Mouse (Mus musculus): ENCODE data around the gene Olfr1344. TPM values are rescaled to one million over a fixed set of nuclear protein-coding genes. Genes with fewer than 3 reads are reported as not detected.
"Not testable (repeated sequence)": the region's sequence is repeated elsewhere in the genome, so short reads cannot be mapped to it uniquely, and the experiment has no call there.

Gene Olfr1344
- polyA plus RNA-seq, 1 experiment from 2014 or later, result not detected

GRCm38 (mm10) chr7:6477633-6478032 is 39.1 kb downstream of the Olfr1344 start:
- H3K27ac ChIP-seq; H3K36me3 ChIP-seq (ENCODE audit: inconsistent target); H3K79me2 ChIP-seq (ENCODE audit: inconsistent target); H3K4me3 ChIP-seq (ENCODE audit: inconsistent target): not testable (repeated sequence)
- WGBS (ENCODE audit: missing documents), result no CpG with 5 or more reads among the region's 2 CpGs

GRCm38 (mm10) chr7:6486841-6487240 is 48.4 kb downstream of the Olfr1344 start, which contains the start of gene Olfr5:
Olfr5 (minus strand) TSS chr7:6486941.
- Histone ChIP-seq H3K79me2 (ENCODE audit: inconsistent target) (no peaks in the 10 kb centered on the region), H3K4me3 (ENCODE audit: inconsistent target) (no peak within 1 kb of the TSS), H3K36me3 (ENCODE audit: inconsistent target) (no peaks in the 10 kb centered on the region), H3K27ac (no peak within 1 kb of the TSS)
- 17% methylated on average over 2 of the region's 2 CpGs for WGBS (ENCODE audit: missing documents)

Other genes starting within 250 kb of the Olfr1344 start
- not detected in 3 replicates for gene Galp, start 241.6 kb upstream of the Olfr1344 start, polyA plus RNA-seq (2018)
- gene Zscan5b, start 216.4 kb upstream of the Olfr1344 start, polyA plus RNA-seq (2018), result not detected in 3 replicates
- not detected in 3 replicates for gene Epp13, start 186.0 kb upstream of the Olfr1344 start, polyA plus RNA-seq (2018)
- gene Zfp667, start 152.1 kb upstream of the Olfr1344 start, polyA plus RNA-seq (2018), result 1.4 to 1.9 TPM (median 1.7 TPM) in 3 replicates
- gene Zfp583, start 107.4 kb upstream of the Olfr1344 start, polyA plus RNA-seq (2018), result 1.3 to 3.0 TPM (median 1.3 TPM) in 3 replicates
- gene Gm3854, start 94.9 kb upstream of the Olfr1344 start, polyA plus RNA-seq (2018), result 0.07 TPM in 1 of 3 replicates, not detected in the others
- gene Zfp78, start 75.4 kb upstream of the Olfr1344 start, polyA plus RNA-seq (2018), result 1.2 to 3.1 TPM (median 1.7 TPM) in 3 replicates
- gene Zfp28, start 55.4 kb upstream of the Olfr1344 start, polyA plus RNA-seq (2018), result 6.1 to 7.1 TPM (median 6.9 TPM) in 3 replicates
- gene Smim17, start 40.0 kb upstream of the Olfr1344 start, polyA plus RNA-seq (2018), result not detected in 3 replicates
- gene Gm20715, start 28.4 kb upstream of the Olfr1344 start, polyA plus RNA-seq (2018), result not detected in 3 replicates
- not detected in 3 replicates for gene Olfr1336, start 17.5 kb downstream of the Olfr1344 start, polyA plus RNA-seq (2018)
- gene Olfr1346, start 28.4 kb downstream of the Olfr1344 start, polyA plus RNA-seq (2018), result not detected in 3 replicates
- not detected in 3 replicates for gene Olfr5, start 48.3 kb downstream of the Olfr1344 start, polyA plus RNA-seq (2018)
- gene Olfr1347, start 61.1 kb downstream of the Olfr1344 start, polyA plus RNA-seq (2018), result not detected in 3 replicates
- not detected in 3 replicates for gene Olfr1348, start 70.1 kb downstream of the Olfr1344 start, polyA plus RNA-seq (2018)
- not detected in 3 replicates for gene Olfr1349, start 84.3 kb downstream of the Olfr1344 start, polyA plus RNA-seq (2018)
- gene Olfr1350, start 126.2 kb downstream of the Olfr1344 start, polyA plus RNA-seq (2018), result not detected in 3 replicates